Mouse (Mus musculus) telencephalon, adult 2 months (tissue): Measurements from ENCODE around the gene Lrrc36.

Experiments used
- DNase-seq: peaks from one replicate; pipeline ENCODE4 v3.0.0-alpha.2; 2011; ENCODE audit warnings: low read depth, low spot score

The Lrrc36 gene

DNA sequence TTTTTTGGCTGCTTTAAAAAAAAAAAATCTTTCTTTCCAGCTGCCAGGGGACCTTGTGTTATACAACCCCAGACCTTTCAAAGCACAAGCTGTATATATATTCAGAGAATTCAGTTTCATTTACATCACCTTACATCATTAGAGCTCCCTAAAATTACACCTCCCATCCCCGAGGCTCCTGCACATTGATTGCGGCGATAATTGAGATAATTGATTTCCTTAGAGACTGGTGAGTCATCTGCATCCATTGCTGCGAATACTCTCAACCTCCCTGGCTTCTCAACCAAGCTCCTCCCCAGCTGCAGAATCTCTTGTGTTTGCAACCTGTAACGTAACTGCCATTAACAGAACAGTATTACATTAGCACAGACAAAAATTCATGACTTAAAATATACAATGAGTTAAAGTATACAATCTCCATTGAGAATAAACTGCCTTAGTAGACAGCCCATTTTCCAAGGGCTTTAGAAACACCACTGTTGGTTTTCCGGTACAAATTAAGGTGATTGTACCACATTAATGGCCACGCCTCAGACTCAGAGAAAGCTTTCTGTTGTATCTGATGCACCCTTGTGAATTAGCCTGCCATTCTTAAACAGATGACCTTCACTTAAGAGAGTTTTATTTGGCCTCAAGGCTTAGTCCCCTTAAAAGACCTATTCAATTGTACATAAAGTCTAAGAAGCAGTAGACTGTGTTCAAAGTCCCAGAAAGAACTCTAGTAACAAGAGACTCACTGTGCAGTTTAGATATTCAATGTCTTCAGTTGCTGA, 18.6 kb downstream of the Lrrc36 start:
- no peak for DNase-seq

DNA sequence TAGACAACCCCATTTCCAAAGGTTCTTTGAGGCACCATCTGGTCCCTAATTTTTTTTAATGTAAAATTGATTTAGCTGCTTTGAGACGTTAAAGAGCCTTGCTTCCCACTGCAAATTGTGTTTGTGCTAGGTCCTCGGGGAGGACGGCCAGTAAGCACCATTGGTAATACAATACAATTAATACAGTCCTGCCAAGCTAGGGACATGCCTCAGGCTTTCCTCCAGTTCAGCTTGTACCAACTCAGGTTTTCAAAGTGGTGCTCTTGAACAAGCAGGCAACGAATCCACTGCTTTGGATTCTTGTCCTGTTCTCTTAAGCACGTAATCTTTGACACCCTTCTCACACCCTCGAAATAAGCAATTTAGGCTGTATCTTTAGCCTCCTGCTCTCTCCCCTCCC, 19.6 kb downstream of the Lrrc36 start:
- no peak for DNase-seq

DNA sequence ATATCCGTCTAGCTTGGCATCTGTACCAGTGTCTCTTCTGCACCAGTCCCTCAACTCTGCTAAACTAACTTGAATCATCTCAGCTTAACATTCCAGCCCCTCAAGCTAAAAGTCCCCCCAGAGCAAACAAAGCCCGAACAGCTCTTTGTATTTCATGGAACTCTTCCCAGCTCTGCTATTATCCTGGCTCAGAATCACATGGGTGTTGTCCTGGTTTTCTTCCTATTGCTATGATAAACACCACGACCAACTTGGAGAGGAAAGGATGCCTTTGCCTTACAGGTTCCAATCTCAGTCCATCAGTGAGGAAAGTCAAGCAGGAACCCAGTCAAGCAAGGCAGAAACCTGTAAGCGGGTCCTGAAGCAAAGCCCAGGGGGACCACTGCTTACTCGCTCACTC, 20.1 kb downstream of the Lrrc36 start:
- DNase-seq: no peak

DNA sequence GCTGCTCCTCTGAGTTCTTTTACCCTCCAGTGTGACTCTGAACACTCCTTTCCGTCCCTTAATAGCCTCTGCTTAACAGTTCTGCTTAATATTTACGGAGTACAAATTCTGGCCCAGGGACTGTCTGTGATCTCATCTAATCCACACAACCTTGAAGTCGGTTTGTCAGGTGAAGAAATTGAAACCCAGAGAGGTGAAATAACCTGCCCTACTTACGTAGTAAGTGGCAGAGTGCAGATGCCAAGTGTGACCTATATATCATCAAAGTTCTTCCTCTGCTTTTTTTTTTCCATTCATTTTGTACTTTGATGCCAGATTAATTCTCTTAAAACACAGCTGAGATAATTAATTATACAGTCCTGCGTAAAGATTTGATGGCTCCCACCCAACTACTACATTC, 20.8 kb downstream of the Lrrc36 start:
- no peak for DNase-seq

DNA sequence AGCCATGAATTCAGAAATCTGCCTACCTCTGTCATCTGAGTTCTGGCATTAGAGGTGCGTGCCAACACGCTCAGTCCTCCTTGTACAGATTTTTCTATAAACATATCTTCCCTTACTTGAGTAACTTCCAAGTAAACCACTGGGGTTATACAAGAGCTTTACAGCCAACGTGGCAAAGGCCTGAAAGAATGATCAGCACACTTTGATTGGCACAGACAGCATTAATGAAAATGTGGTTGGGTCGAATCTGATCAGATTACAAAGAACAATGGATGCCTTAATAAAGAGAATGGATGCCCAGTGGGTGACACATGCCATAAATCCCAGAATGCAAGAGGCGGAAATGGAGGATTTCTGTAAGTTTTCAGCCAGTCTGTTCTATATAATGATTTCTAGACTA, 22.8 kb downstream of the Lrrc36 start:
- DNase-seq: no peak

DNA sequence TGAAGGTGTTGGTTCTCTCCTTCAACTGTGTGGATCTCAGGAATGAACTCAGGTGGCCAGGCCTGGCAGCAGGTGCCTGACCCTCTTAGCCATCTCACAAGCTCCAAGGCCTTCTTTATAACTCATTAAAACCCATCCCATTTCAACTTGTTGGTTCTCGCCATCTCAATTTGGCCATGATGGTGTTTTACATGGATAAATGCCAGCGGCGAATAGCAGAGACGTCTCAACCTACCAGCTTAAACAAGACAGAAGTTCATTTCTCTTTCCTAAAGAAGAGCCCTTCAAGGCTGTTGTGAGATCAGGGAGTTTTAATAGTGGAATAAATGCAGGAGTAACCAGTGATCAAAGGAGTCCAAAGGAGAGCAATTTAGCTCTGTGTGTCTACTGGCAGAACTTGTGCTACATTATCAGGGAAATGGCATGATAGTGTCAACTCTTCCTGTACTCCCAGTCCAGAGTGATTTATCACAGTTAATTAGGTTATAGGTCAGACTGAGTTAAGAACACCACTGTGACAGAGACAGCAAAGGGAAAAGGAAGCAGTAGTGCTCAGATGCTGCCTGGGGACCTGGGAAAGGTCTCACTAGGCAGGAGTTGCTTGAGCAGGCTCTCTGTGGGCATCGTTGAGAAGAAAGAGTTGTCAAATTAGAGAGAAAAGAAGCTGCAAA, 23.8 kb downstream of the Lrrc36 start:
- DNase-seq: no peak

DNA sequence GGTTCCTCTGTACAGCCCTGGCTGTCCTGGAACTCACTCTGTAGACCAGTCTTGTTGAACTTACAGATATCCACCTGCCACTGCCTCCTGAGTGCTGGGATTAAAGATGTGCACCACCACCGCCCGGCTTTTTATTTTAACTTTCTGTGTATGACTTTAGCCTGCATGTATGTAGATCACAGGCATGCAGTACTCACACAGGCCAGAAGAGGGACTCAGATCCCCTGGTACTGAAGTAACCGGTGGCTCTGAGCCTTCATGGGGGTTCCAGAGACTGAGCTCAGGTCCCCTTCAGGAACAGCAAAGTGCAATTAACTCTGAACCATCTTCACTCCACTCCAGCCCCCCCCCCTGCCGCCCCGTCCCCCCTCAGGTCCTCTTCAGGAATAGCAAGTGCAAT, 25.5 kb downstream of the Lrrc36 start:
- no peak for DNase-seq

DNA sequence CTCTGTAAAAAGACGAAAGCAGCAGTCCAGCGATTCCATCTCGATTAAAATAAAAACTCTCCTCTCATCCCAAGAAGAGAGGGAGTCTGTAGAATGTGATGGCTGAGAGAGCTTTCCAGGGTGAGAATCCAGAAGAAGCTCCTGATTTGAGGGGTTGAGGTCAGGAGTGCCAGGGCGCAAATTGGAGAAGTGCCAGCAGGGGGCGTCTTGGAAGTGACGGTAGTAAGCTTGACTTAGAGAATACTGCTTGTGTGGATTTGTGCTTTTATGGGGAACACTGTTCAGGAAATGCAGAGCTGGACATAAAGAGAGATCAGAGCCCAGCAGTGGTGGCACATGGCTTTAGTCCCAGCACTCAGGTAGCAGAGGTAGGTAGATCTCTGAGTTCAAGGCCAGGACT, 28.1 kb downstream of the Lrrc36 start:
- DNase-seq: no peak

DNA sequence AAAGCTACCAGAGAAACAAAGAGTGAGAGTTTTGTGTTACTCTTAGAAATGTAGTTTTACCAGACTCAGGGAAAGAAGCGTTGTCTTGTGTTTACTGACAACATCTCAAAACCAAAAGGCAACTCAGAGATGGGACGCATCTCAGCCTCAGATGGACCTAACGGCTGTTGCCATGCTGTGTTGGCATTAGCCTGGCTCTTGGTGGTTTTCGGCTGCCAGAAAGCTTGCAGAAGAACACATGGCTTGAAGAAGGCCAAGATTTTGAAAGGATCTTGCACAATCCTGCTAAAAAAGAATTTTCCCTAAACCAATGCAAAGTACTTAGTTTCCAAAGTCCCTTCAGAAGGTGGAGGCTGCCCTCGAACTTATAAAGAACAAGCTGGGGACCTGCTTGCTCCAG, 29.3 kb downstream of the Lrrc36 start:
- DNase-seq: no peak

DNA sequence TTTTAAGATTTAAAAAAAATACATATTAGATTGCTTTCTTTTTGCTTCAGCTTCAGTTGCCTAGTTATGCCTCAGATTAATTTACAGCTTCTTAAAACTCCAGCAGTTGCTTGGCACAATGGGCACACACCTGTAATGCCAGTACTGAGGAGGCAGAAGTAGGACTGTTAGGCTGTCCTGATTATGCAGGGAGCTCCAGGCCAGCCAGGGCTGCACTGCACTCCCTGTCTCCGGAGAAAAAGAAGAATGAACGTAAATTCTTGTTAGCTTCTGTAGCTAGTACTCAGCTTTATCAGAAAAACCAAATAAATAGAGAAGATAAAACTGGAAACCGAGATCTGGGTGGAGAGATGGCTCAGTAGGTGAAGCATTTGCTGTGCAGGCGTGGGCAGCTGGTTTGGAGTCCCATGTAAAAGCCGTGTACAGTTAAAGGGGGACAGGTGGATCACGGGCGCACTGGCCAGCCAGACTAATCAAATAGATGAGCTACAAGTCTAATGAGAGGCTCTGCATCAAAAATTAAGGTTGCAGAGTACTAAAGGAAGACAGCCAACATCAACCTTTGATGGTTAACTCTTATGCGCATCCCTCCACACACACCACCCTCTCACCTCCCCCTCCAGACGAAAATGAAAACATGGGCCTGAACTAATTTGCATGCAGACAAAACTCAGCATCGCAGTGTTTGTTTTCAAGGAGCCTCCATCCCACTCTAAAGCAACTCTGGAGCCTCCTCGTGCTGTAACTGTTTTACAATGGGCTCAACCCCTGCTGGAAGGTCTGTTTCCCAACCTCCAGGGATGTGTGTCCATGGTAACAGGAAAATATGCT, 32.1 kb downstream of the Lrrc36 start:
- DNase-seq: peak; percentile 65

DNA sequence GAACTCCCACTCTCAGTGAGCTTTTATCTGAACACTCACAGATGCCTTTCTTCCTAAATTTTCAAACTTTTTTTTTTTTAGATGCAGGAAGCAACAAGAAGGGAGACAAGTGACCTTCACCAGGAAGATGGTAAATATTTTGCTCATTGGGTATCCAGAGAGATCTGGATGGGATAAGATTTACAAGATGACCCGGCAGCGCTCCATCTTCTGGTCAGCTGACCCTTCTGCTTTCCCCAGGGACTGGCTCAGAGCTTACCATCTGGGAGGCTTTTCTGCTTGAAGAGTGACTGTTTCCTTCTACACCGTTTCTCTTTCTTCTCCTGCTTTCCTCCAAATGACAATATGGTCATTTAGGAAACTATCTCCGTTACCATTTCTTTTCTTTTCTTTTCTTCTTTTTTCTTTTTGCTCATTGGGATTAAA, 32.8 kb downstream of the Lrrc36 start:
- DNase-seq: no peak

DNA sequence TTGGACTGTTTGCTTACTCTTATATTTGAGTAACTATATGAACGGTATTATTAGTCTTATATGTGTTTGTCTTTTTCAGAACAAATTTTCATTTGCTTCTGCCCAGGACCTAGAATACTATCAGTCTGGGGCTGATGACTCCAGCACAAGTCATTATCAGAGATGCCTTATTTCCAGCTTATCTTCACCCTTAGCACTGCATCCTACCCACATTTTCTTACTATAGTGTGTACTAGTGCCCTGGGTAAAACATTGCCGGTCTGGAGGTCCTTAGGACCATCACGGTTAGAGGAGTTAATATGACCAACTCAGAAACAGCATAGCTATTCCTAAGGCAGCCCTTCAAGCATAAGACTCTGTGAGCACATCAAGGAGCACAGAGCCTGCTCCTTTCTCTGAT, 34.8 kb downstream of the Lrrc36 start:
- no peak for DNase-seq

DNA sequence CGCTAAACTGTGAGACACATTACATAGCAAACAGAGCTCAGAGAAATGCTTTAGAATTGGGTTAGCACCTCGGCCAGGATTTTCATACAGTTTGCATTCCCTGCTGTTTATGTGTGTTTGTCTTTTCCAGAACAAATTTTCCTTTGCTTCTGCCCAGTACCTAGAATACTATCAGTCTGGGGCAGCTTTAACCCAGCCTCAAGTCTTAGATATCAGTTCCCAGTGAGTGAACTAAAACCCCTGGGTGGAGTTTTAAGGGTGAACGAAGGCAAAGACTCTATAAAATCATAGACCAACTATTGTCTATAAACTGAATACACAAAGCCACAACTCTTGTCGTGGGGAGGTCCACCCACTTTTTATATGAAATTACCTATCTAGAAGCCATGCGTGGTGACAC, 35.2 kb downstream of the Lrrc36 start:
- no peak for DNase-seq

DNA sequence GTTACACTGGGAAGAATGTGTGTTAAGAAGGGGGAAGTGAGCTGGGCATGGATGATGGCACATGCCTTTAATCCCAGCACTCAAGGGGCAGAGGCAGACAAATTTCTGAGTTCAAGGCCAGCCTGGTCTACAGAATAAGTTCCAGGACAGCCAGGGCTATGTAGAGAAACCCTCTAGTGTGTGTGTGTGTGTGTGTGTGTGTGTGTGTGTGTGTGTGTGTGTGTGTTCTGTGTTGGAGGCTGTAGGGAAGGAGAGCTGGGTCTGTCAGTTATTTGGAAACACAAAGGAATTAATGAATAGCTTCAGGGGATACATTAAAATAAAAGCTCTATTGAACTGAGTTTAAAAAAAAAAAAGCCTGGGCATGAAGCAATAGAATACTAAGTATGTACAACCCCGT, 37.6 kb downstream of the Lrrc36 start:
- no peak for DNase-seq

DNA sequence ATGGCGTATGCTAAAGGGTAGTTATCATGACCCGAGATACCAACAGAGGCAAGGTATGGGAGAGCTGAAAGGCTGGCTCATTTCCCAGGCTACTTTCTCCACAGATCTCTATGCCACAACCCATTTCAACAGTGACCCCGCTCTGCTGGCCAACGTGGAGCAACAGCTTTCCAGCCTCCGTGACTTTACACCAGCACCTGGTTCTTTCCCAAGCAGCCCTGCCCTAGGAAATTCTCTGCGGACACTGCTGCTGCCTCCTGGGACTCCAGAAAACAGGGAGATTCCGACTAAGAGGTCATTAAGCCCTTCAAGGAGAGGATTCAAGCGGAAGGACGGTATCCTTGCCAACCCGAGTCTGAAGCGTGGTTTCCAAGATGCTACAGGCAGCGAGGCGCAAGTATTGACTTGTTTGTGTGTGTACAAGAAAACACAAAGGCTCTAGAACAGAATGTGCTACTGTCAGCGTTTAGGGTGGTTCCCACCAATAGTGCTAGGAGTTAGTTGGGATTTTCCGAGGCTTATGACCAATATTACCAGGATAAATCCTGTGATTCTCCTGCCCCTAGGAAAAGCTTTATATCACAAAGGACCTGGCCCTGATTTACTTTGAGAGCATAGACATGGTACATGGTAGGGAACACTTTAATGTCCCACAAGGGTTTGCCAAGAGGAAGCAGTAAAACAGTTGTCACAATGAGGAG, 38.7 kb downstream of the Lrrc36 start:
- no peak for DNase-seq

DNA sequence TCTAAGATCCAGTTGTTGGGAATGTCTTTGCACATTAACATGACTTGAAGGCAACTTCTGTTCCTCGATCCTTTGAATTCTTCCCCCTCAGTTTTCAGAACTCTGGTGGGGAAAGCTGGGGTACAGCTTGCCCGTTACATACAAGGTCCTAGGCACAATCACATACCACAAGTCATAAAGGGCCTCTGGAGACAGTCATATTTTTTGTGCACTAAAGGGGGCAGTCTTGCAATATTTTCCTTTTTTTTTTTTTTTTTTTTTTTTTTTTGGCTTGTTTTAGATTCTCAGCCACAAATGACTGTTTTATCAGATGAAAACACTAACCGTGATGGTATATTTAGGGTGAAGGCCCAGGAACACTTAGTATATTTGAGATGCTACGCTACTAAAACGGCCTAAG, 39.9 kb downstream of the Lrrc36 start:
- no peak for DNase-seq

DNA sequence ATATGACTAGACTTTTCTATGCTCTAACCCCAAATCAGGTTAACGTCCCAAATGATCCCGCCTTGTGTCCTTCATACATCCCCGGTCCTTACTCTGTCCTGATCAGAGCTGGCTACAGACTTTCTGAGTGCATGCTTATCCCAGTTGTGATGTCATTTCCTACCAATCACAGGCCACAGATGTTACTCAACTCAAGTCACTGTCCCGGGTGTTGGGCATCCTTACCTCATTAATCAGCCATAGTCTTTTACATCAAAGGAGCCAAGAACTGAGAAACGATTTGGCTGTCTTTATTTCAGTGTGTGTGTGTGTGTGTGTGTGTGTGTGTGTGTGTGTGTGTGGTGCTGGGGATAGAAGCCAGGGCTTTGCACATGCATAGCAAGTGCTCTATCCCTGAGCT, 40.7 kb downstream of the Lrrc36 start:
- DNase-seq: no peak

DNA sequence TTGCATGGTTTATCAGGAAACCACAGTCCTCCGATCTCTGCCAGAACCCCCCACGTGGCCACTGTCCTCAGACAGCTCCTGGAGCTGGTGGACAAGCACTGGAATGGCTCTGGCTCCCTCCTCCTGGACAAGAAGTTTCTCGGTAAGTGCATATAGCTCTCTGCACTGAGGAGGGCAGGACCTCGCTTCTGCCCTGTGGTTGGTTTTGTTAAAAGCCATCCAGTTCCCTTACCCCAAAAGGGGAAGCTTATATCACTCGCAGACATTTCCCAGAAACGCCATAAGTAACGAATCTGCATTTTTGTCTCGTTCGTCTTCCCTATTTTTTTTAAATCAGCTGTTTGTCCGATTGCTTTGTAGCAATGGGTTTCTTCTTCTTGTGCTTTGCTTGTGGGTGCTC, 41.8 kb downstream of the Lrrc36 start:
- no peak for DNase-seq

DNA sequence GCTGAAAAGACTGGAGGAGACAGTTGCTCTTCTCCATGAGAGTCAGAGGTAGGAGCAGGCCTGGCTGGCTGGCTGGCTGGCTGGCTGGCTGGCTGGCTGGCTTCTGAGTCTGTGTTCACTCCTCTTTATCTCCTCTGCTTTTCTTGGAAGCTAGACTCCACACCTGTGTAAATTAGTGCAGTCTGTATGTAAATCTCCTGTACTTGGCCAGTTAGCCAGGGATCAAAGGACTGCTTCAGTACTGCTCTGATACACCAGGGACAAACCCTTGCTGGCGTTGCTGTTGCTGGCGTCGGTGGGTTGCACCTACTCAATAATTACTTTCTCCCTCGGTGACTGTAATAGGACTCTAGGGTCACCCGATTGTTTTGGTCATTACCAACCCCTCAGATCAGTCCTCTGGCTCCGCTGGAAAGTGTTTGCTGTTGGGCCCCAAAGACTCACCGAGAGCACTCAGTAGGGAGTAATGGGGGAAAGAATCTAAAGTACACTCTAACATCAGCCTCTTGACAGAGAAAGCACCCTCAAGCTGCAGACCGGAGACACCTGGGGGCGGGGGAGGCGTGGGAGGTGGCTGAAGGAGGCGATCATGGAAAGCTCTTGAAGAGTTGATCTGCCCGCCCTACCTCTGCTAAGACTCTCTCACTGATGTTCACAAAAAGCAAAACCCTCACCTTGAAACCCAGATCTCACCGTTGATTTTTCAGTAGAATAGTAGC, 47.9 kb downstream of the Lrrc36 start:
- DNase-seq: no peak

DNA sequence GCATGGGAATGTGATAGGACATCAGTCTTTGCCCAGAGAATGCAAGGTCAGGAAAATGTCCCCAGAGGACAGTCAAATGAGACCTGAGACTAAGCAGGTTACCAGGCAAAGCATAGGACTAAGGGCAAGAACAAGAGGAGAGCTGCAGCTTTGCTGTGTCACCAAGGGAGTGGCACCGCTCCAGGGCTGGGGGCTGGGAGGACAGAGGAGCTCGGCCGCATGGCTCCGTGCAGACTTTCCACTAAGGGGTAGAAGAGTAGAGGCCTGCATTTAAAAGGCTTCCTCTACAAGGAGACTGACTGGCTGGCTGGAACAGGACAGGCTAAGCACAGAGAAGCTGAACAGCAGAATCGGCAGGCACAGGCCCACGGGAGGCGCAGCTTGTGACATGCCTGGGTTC, 51.2 kb downstream of the Lrrc36 start:
- DNase-seq: no peak

DNA sequence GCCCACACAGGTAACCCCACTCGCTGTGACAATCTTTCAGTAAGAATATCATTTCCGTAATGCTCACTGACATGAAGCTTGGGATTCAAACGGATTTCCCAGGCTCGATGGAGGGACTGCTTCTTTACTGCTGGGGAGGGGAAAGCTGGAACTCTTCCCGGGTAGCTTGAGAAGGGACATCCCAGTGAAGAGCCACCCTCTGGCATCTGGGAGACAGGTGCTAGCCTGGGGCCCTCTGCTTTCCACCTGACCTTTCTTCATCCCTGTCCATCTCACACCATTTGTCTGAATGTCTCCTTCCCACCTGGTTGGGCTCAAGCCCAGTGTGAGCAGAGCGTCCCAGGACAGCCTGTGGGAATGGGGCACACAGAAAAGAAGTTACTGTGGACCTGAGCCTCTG, 52.9 kb downstream of the Lrrc36 start:
- DNase-seq: no peak
